Mouse (Mus musculus) thymus, postnatal 10 days (tissue): ENCODE data around the gene Get4.

Source experiments
- DNase-seq, 2 experiments: peaks; one replicate each; pipeline ENCODE4 v3.0.0; 2021; ENCODE audit warnings: low spot score in 2 of 2

Gene Get4

GRCm38 (mm10) chr5:139252081-139252909 lies at the start of gene Get4:
Get4 (plus strand) TSS chr5:139252324.
- peak; percentile 99 to 100 for DNase-seq

- DNase-seq = no peak
These were observed 48.8 kb upstream of the Get4 start for GRCm38 (mm10) chr5:139203312-139203711.

- no peak for DNase-seq
These were observed 46.0 kb upstream of the Get4 start for GRCm38 (mm10) chr5:139206081-139206480.

- peak in 1 of 2 experiments; percentile 12 for DNase-seq
These were observed 45.6 kb upstream of the Get4 start for GRCm38 (mm10) chr5:139206525-139206924.

GRCm38 (mm10) chr5:139208183-139208582 lies 43.9 kb upstream of the Get4 start:
- DNase-seq = no peak

GRCm38 (mm10) chr5:139208871-139209684 lies 43.0 kb upstream of the Get4 start:
- no peak for DNase-seq

GRCm38 (mm10) chr5:139209685-139210026 lies 42.5 kb upstream of the Get4 start:
- no peak for DNase-seq

GRCm38 (mm10) chr5:139211737-139212385 lies 40.3 kb upstream of the Get4 start:
- DNase-seq = no peak

- no peak for DNase-seq
These were observed 37.8 kb upstream of the Get4 start for GRCm38 (mm10) chr5:139214298-139214697.

GRCm38 (mm10) chr5:139215184-139215583 lies 36.9 kb upstream of the Get4 start:
- DNase-seq = no peak

GRCm38 (mm10) chr5:139216121-139216520 lies 36.0 kb upstream of the Get4 start:
- DNase-seq = no peak

GRCm38 (mm10) chr5:139216774-139217173 lies 35.4 kb upstream of the Get4 start:
- DNase-seq = no peak

GRCm38 (mm10) chr5:139220006-139220515 lies 32.1 kb upstream of the Get4 start:
- DNase-seq = no peak

- no peak for DNase-seq
These were observed 31.5 kb upstream of the Get4 start for GRCm38 (mm10) chr5:139220610-139221009.

- no peak for DNase-seq
These were observed 28.8 kb upstream of the Get4 start for GRCm38 (mm10) chr5:139223331-139223730.

- DNase-seq = no peak
These were observed 24.9 kb upstream of the Get4 start for GRCm38 (mm10) chr5:139227236-139227635.

GRCm38 (mm10) chr5:139227645-139228044 lies 24.5 kb upstream of the Get4 start:
- no peak for DNase-seq

- no peak for DNase-seq
These were observed 23.8 kb upstream of the Get4 start for GRCm38 (mm10) chr5:139228318-139228717.

- no peak for DNase-seq
These were observed 22.4 kb upstream of the Get4 start for GRCm38 (mm10) chr5:139229716-139230115.

GRCm38 (mm10) chr5:139232083-139232482 lies 20.0 kb upstream of the Get4 start:
- DNase-seq = no peak

GRCm38 (mm10) chr5:139234423-139234822 lies 17.7 kb upstream of the Get4 start:
- no peak for DNase-seq

- DNase-seq = no peak
These were observed 14.7 kb upstream of the Get4 start for GRCm38 (mm10) chr5:139237436-139237835.
